Mouse (Mus musculus): ENCODE results near the gene Adamts14.

GRCm38 (mm10) chr10:61195216-61195615 is 78.0 kb downstream of the Adamts14 start:
- no peak for TF ChIP-seq CTCF (IDR thresholded peaks at IDR 0.05; ENCODE audit: control insufficient read depth, insufficient read depth, insufficient replicate concordance, low read depth, low read length)
- TF ChIP-seq POLR2A (IDR thresholded peaks at IDR 0.05; ENCODE audit: control insufficient read depth, low read depth, low read length) = no peak

All from testis, adult 2 months (tissue).